Mouse (Mus musculus) heart, postnatal 0 days (tissue): ENCODE measurements around the gene Wt1.

Experiments used
- CTCF ChIP-seq: IDR thresholded peaks from 2 replicates; pipeline ENCODE4 v1.5.1; 2016; ENCODE audit warnings: antibody characterized with exemption, control low read depth, low read depth
- EP300 ChIP-seq: IDR thresholded peaks from 2 replicates; pipeline ENCODE4 v1.6.1; 2016; ENCODE audit warnings: antibody characterized with exemption, low read depth

DNA sequence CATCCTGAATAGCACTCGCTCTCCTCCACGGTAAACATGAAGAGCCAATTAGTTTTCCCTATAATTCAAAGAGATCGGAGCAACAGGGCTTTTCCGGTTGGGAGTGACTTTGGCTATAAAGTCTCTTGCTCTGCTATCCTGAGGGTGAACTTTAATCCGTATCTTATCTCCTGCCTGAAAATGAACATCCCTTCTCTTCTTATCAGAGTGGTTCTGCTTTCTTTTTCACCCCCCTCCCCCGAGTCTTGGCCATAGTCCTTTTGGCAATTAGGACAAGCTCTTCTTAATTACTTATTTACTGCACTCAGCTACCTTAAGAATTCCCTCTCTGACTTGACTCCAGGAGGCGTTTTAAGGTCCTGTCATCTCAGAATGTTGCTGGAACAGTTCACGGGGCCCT lies 89.6 kb downstream of the Wt1 start:
- TF ChIP-seq CTCF: no peak
- no peak for TF ChIP-seq EP300
